Mouse (Mus musculus) left cerebral cortex, adult 2 months (tissue): ENCODE data around the gene Thap8. TPM values are rescaled to one million over a fixed set of nuclear protein-coding genes. Genes with fewer than 3 reads are reported as not detected.
A peak's percentile ranks its signal among the peaks of the same experiment; 100 is the strongest.

ENCODE experiments used
- DNase-seq, 2 experiments: peaks; one replicate each; pipeline ENCODE4 v3.0.0; 2021 to 2022; ENCODE audit warnings: low spot score in 2 of 2, mixed read lengths in 1 of 2; ENCODE audit errors: extremely low spot score in 1 of 2
- H3K27ac ChIP-seq: fragments of 200-600 bp; 2 replicates; pipeline ENCODE4 v1.8.1; 2022
- H3K4me3 ChIP-seq: fragments of 200-600 bp; 2 replicates; pipeline ENCODE4 v1.8.1; 2022
- CTCF ChIP-seq: fragments of 200-600 bp; IDR thresholded peaks from 2 replicates; pipeline ENCODE4 v1.8.1; 2022; ENCODE audit warnings: antibody characterized with exemption, mild to moderate bottlenecking, moderate library complexity
- intact Hi-C: fragments of 180-260 bp; cut with DNase I; formaldehyde crosslinking; loops from one replicate; pipeline ENCODE4 v1.15.1; 2025
- total RNA-seq, 2 experiments: library from RNA; stranded (reverse); gene quantifications; 2 replicates each; pipeline ENCODE4 v1.2.3; 2021

Gene Thap8
- total RNA-seq, 2 experiments from 2014 or later, result not detected

- intact Hi-C loops, result no loop called here
- H3K27ac ChIP-seq, result peak within 1 kb of the TSS; percentile 80
- peak within 1 kb of the TSS; percentile 72 for H3K4me3 ChIP-seq
- no peak; the same call in none of the 2 replicates for TF ChIP-seq CTCF
- peak; percentile 90 to 93 for DNase-seq
Observed at GRCm38 (mm10) chr7:30308076-30309005, 28.4 kb downstream of the Thap8 start, which contains the start of gene Alkbh6. TSS of gene Alkbh6 (plus strand) at chr7:30308717.

GRCm38 (mm10) chr7:30309395-30310129 lies 29.7 kb downstream of the Thap8 start:
- H3K27ac ChIP-seq, result no peak overlapping the region
- peak overlapping the region; percentile 72 for H3K4me3 ChIP-seq
- intact Hi-C loops, result no loop called here
- no peak for DNase-seq
- TF ChIP-seq CTCF, result no peak

- TF ChIP-seq CTCF, result no peak
- DNase-seq, result no peak
- Histone ChIP-seq H3K4me3 (no peak overlapping the region), H3K27ac (no peak overlapping the region)
- intact Hi-C loops, result no loop called here
Observed at GRCm38 (mm10) chr7:30310136-30310535, 30.2 kb downstream of the Thap8 start.

GRCm38 (mm10) chr7:30313666-30314320 lies 33.9 kb downstream of the Thap8 start:
- Histone ChIP-seq H3K4me3 (no peak overlapping the region), H3K27ac (no peak overlapping the region)
- no peak for TF ChIP-seq CTCF
- intact Hi-C loops, result no loop called here
- DNase-seq, result no peak

GRCm38 (mm10) chr7:30314721-30315155 lies 34.8 kb downstream of the Thap8 start, which contains the start of gene Syne4:
TSS of gene Syne4 (plus strand) at chr7:30314807.
- TF ChIP-seq CTCF, result no peak

GRCm38 (mm10) chr7:30315559-30316529 lies 36.0 kb downstream of the Thap8 start:
- no peak for TF ChIP-seq CTCF
- H3K4me3 ChIP-seq, result no peak overlapping the region
- DNase-seq, result no peak
- intact Hi-C loops, result no loop called here
- no peak overlapping the region for H3K27ac ChIP-seq

More at GRCm38 (mm10) chr7:30314721-30315155, 34.8 kb downstream of the Thap8 start, which contains the start of gene Syne4:
- no peak for DNase-seq
- Histone ChIP-seq H3K4me3 (no peak within 1 kb of the TSS), H3K27ac (no peak within 1 kb of the TSS)
- intact Hi-C loops, result no loop called here

GRCm38 (mm10) chr7:30318142-30318541 lies 38.2 kb downstream of the Thap8 start:
- no peak for TF ChIP-seq CTCF
- intact Hi-C loops, result no loop called here
- Histone ChIP-seq H3K4me3 (no peak overlapping the region), H3K27ac (no peak overlapping the region)
- DNase-seq, result no peak

GRCm38 (mm10) chr7:30320946-30321345 lies 41.1 kb downstream of the Thap8 start:
- intact Hi-C loops, result no loop called here
- peak overlapping the region; percentile 93; the same call in 1 of the 2 replicates for H3K27ac ChIP-seq
- peak overlapping the region; percentile 98 for H3K4me3 ChIP-seq
- no peak for DNase-seq
- no peak for TF ChIP-seq CTCF

- TF ChIP-seq CTCF, result no peak
Observed at GRCm38 (mm10) chr7:30321539-30322284, 41.8 kb downstream of the Thap8 start, which contains the start of gene E130208F15Rik. TSS of gene E130208F15Rik (plus strand) at chr7:30321740.

GRCm38 (mm10) chr7:30322285-30322667 lies 42.4 kb downstream of the Thap8 start:
- H3K4me3 ChIP-seq, result peak overlapping the region; percentile 98
- no peak; the same call in 1 of the 2 replicates for TF ChIP-seq CTCF
- DNase-seq, result peak; percentile 94 to 96
- H3K27ac ChIP-seq, result peak overlapping the region; percentile 93
- intact Hi-C loops, result no loop called here

More at GRCm38 (mm10) chr7:30321539-30322284, 41.8 kb downstream of the Thap8 start, which contains the start of gene E130208F15Rik:
- Histone ChIP-seq H3K27ac (peak within 1 kb of the TSS; percentile 93), H3K4me3 (peak within 1 kb of the TSS; percentile 98)
- DNase-seq, result peak; percentile 63 to 67
- intact Hi-C loops, result no loop called here
